Mouse (Mus musculus) heart, embryonic 14.5 days (tissue): ENCODE results near the gene Klhl24. TPM values are rescaled to one million over a fixed set of nuclear protein-coding genes. Genes with fewer than 3 reads are reported as not detected.

ENCODE experiments used
- ATAC-seq: fragments of 200-750 bp; cut with Nextera tagmentation; 2 replicates; pipeline ENCODE4 v1.8.0; 2017; ENCODE audit warnings: low read depth, moderate TSS enrichment; ENCODE audit not compliant: insufficient number of reproducible peaks, insufficient read depth, low FRiP score
- H3K27ac ChIP-seq, 2 experiments: fragments of 200-500 bp in 1 of 2; fragments of 300-500 bp in 1 of 2; sonication (generic) in 1 of 2; replicated peaks in 1 of 2; 2 replicates each; pipeline ENCODE4 v1.5.1; 2012 to 2014; ENCODE audit warnings: low read depth in 2 of 2, low read length in 2 of 2, control low read depth in 1 of 2, mild to moderate bottlenecking in 1 of 2, mixed read lengths in 1 of 2; ENCODE audit not compliant: control insufficient read depth in 1 of 2, insufficient read depth in 1 of 2
- H3K27me3 ChIP-seq: fragments of 300-500 bp; sonication (generic); 2 replicates; pipeline ENCODE4 v1.6.1; 2014; ENCODE audit warnings: mild to moderate bottlenecking, low read length, control low read depth; ENCODE audit not compliant: control insufficient read depth, insufficient read depth
- H3K36me3 ChIP-seq: fragments of 300-500 bp; sonication (generic); 2 replicates; pipeline ENCODE4 v1.6.1; 2014; ENCODE audit warnings: mild to moderate bottlenecking, control low read depth, low read length, mixed read lengths; ENCODE audit not compliant: control insufficient read depth, insufficient read depth
- H3K4me1 ChIP-seq, 2 experiments: fragments of 200-500 bp in 1 of 2; fragments of 300-500 bp in 1 of 2; sonication (generic) in 1 of 2; 2 replicates each; pipeline ENCODE4 v1.6.1; 2012 to 2014; ENCODE audit warnings: low read length in 2 of 2, control low read depth in 1 of 2, mixed read lengths in 1 of 2; ENCODE audit not compliant: control insufficient read depth in 2 of 2, insufficient read depth in 2 of 2
- H3K4me2 ChIP-seq: fragments of 300-500 bp; sonication (generic); 2 replicates; pipeline ENCODE4 v1.6.1; 2014; ENCODE audit warnings: mild to moderate bottlenecking, low read length
- H3K4me3 ChIP-seq, 2 experiments: fragments of 200-500 bp in 1 of 2; fragments of 300-500 bp in 1 of 2; sonication (generic) in 1 of 2; 2 replicates each; pipeline ENCODE4 v1.5.1; 2012 to 2014; ENCODE audit warnings: low read length in 2 of 2, mild to moderate bottlenecking in 2 of 2, control low read depth in 1 of 2, low read depth in 1 of 2, moderate library complexity in 1 of 2; ENCODE audit not compliant: control insufficient read depth in 1 of 2, insufficient read depth in 1 of 2
- H3K9ac ChIP-seq: fragments of 300-500 bp; sonication (generic); 2 replicates; pipeline ENCODE4 v1.6.1; 2014; ENCODE audit warnings: mild to moderate bottlenecking, low read length
- H3K9me3 ChIP-seq: fragments of 300-500 bp; sonication (generic); 2 replicates; pipeline ENCODE4 v1.6.1; 2016; ENCODE audit warnings: low read length, control low read depth; ENCODE audit not compliant: control insufficient read depth
- WGBS: fragments of 180-500 bp; shearing (Covaris S2); extraction: QIAGEN DNeasy Blood & Tissue Kit; methylation state at CpG from one replicate; pipeline ENCODE4 v1.1.7; 2014; 5-methylcytosine and 5-hydroxymethylcytosine counted together
- polyA plus RNA-seq: library from polyadenylated mRNA; unstranded; fragments of >200 nt; fragmentation: Nextera tagmentation; extraction: Ambion mirVana; gene quantifications from 2 replicates; pipeline ENCODE4 v1.2.1, GENCODE M21; 2014

Klhl24 gene
- polyA plus RNA-seq, 1 experiment from 2014 or later: 59.2 TPM

GRCm38 (mm10) chr16:20144568-20144967, 47.2 kb downstream of the Klhl24 start:
- Histone ChIP-seq H3K27me3 (no peaks in the 10 kb centered on the region), H3K9me3 (no peaks in the 10 kb centered on the region), H3K4me2 (no peak overlapping the region), H3K27ac (no peak overlapping the region), H3K36me3 (0 out of 2 replicates have a peak, but pooled peaks cover 9% of the 10 kb centered on the region), H3K9ac (no peak overlapping the region), H3K4me3 (no peak overlapping the region), H3K4me1 (peaks cover 7 to 15% of the 10 kb centered on the region in 2 experiments)
- ATAC-seq: no peak
- WGBS: 84% methylated on average over 3 of the region's 3 CpGs

- Histone ChIP-seq H3K4me3 (no peak overlapping the region), H3K27ac (no peak overlapping the region), H3K9ac (no peak overlapping the region), H3K27me3 (no peaks in the 10 kb centered on the region), H3K4me2 (no peak overlapping the region), H3K4me1 (no peaks in the 10 kb centered on the region), H3K36me3 (peaks cover 50% of the 10 kb centered on the region), H3K9me3 (no peaks in the 10 kb centered on the region)
- ATAC-seq: no peak
- WGBS: 67% methylated on average over 5 of the region's 5 CpGs
Measured at GRCm38 (mm10) chr16:20151991-20152390, 54.6 kb downstream of the Klhl24 start.

DNA sequence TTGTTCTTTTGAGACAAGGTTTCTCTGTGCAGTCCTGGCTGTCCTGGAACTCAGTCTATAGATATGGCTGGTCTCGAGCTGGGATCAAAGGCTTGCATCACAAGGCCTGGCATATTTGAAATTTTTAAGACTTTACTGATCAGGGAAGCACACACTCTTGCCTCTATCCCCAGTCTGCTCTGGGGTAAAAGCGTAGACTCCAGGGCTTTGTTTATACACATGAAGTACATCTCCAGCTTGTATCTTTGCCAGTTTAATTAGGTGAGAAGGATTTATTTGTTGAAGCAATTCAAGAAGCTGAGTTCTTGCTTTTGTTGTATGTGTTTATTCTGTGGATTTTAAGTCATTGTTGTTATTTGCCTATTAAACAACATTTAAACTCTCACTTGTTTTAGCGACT, 56.4 kb downstream of the Klhl24 start:
- Histone ChIP-seq H3K4me2 (no peak overlapping the region), H3K4me1 (no peaks in the 10 kb centered on the region), H3K9me3 (no peaks in the 10 kb centered on the region), H3K27me3 (no peaks in the 10 kb centered on the region), H3K36me3 (peaks cover 64% of the 10 kb centered on the region), H3K27ac (no peak overlapping the region), H3K9ac (no peak overlapping the region), H3K4me3 (no peak overlapping the region)
- ATAC-seq: no peak
- 66% methylated on average over 3 of the region's 3 CpGs for WGBS

DNA sequence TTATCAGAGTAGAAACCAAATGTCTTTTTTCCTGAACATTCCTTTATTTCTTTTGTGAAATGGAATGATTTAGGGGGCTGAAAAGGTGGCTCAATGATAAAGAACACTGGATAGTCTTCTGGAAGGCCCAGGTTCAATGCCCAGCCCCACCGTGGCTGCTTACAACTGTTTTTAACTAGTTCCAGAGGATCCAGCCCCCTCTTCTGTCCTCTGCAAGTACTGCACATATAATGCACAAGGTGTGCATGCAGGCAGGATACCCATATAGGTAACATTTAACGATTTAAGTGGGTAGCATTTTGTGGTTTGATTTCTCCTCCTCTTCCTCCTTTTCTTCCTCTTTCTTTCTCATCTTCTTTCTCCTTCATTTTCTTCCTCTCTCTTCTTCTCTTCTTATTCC, 62.8 kb downstream of the Klhl24 start:
- H3K36me3 ChIP-seq: peaks cover 94% of the 10 kb centered on the region
- H3K27me3 ChIP-seq: no peaks in the 10 kb centered on the region
- no peak overlapping the region for H3K27ac ChIP-seq
- H3K4me1 ChIP-seq: no peaks in the 10 kb centered on the region
- H3K4me2 ChIP-seq: no peak overlapping the region
- 80% methylated on average over 2 of the region's 2 CpGs for WGBS
- H3K9ac ChIP-seq: no peak overlapping the region
- 0 out of 2 replicates have a peak, but pooled peaks cover 3% of the 10 kb centered on the region for H3K9me3 ChIP-seq
- no peak overlapping the region for H3K4me3 ChIP-seq
- ATAC-seq: no peak

DNA sequence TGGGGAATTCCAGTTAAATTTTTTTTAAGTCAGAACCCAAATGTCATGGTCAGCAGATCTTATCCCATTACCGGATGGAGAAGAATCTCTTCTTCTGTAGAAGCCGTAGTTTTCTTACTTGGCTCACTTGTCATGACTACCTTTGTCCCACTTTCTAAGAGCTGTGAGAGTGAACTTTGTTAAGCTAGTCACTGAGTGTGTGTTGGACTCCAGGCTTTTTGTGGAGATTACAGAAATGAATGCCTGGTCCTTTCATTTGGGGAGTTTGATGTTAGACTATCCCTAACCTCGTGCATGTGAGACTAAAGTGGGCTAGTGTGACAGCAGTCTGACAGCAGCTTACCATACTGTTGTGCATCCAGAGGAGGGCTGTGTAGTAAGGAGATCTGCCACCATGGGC, 71.7 kb downstream of the Klhl24 start:
- 85% methylated on average over 3 of the region's 3 CpGs for WGBS
- Histone ChIP-seq H3K4me1 (peaks cover 0 to 7% of the 10 kb centered on the region in 2 experiments; a peak in 1 of 4 replicates), H3K4me3 (no peak overlapping the region), H3K27ac (no peak overlapping the region), H3K9ac (no peak overlapping the region), H3K36me3 (peaks cover 93% of the 10 kb centered on the region), H3K9me3 (peaks cover 7% of the 10 kb centered on the region; the same call in 1 of the 2 replicates), H3K27me3 (no peaks in the 10 kb centered on the region), H3K4me2 (no peak overlapping the region)
- ATAC-seq: no peak

GRCm38 (mm10) chr16:20169471-20170106, 72.2 kb downstream of the Klhl24 start:
- peaks cover 5% of the 10 kb centered on the region; the same call in 1 of the 2 replicates for H3K9me3 ChIP-seq
- peaks cover 93% of the 10 kb centered on the region for H3K36me3 ChIP-seq
- ATAC-seq: no peak

More at GRCm38 (mm10) chr16:20169471-20170106, 72.2 kb downstream of the Klhl24 start:
- Histone ChIP-seq H3K4me3 (no peak overlapping the region), H3K4me1 (peaks cover 0 to 7% of the 10 kb centered on the region in 2 experiments; a peak in 1 of 4 replicates), H3K27ac (no peak overlapping the region), H3K4me2 (no peak overlapping the region), H3K9ac (no peak overlapping the region), H3K27me3 (no peaks in the 10 kb centered on the region)
- WGBS: 63% methylated on average over 3 of the region's 3 CpGs

Other genes with a start within 250 kb of the Klhl24 start
- gene Klhl6, start 114.5 kb upstream of the Klhl24 start, polyA plus RNA-seq: 19.4 and 20.0 TPM in 2 replicates
- gene Yeats2, start 43.5 kb downstream of the Klhl24 start, polyA plus RNA-seq: 19.8 and 24.7 TPM in 2 replicates
- gene Map6d1, start 143.8 kb downstream of the Klhl24 start, polyA plus RNA-seq: 0.85 and 1.1 TPM in 2 replicates
- 65.8 and 70.9 TPM in 2 replicates for gene Parl, start 204.8 kb downstream of the Klhl24 start, polyA plus RNA-seq
- gene Cyp2ab1, start 227.9 kb downstream of the Klhl24 start, polyA plus RNA-seq: not detected in 2 replicates